Mouse (Mus musculus) kidney, postnatal 14 days (tissue): ENCODE measurements around the gene Nlrp3.
"Not testable (repeated sequence)": the region's sequence is repeated elsewhere in the genome, so short reads cannot be mapped to it uniquely, and the experiment has no call there.

ENCODE experiments used
- DNase-seq: peaks from one replicate; pipeline ENCODE4 v3.0.0; 2022; ENCODE audit warnings: mixed read lengths

Gene Nlrp3

DNA sequence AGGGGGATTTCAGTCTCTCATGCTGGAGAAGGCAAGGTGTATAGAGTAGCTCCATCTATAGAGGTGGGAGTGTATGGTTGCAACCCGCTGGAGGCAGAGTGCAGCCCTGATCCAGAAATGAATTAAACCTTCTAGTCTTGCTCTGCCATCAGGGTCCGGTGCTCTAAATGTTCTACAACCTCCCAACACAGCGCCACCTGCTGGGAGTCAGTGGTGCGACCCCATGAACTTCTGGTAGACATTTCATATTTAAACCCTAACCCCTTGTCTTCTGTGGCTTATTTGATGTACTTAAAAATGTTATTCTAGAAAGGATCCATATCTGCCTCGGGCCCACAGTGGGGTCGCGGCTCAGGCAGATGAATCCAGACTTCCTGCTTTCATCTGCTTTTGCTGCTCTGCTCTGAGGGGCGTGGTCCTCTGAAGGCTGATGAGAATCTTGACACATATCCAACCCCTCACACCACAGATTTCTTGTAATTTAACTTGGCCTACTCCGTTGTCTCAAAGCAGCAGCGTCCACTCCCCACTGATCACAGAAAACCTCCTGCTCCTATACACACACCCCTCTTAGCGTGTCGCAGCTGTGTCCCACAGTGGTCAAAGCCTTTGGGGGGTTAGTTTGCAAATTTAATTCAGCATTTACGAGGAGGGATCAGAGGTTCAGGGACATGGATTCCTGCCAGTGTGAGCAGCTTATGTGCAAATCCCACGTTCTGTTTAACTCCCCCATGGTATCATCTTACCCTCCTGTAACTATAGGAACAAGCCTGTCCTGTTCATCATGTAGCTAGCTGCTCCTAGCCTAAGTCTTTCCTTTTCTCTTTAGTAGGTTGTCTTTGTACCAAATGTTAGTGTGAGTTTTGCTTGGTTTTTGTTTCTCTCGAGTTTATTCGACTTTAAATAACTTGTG is 3.9 kb upstream of the Nlrp3 start:
- DNase-seq: peak; percentile 22

DNA sequence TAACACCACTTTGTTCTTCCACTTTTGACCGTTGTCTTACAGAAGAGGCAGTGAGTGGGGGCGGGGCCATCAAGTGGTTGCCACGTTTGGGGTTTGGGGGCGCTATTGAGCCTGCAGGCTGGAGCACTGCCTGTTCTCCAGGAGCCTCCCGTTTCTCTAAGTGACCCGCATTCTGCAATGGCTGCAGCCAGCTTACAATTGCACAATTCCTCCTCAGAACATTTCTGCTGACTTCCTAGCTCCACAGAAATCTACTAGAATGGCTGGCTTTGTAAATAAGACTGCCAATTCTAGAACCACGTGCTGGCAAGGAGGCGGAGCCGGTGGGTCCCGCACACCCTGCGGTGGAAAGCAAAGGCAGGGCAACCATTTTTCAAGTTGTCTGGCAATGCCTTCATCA is 3.0 kb upstream of the Nlrp3 start:
- peak; percentile 51 for DNase-seq

DNA sequence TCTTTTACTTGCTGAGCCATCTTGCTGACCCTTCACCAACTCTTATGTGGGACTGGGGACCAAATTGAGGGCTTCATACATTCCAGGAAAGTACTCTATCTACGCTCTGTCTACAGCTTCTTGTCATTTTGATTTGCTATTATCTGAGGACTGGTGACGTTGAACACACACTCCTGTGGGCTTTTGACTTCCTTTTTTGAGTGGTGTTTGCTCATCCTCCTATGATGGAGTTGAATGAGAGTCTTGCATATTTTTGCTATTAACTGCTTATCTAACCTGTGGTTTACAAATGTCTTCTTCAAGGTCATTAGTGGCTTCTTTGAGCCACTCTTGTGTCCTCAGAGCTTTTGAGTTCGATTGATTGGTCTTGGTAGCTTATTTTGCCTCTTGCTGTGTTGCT is 1.2 kb upstream of the Nlrp3 start:
- DNase-seq: no peak

GRCm38 (mm10) chr11:59542442-59542841 is 1.1 kb downstream of the Nlrp3 start:
- DNase-seq: no peak

- no peak for DNase-seq
These were observed 2.0 kb downstream of the Nlrp3 start for GRCm38 (mm10) chr11:59543376-59543775.

DNA sequence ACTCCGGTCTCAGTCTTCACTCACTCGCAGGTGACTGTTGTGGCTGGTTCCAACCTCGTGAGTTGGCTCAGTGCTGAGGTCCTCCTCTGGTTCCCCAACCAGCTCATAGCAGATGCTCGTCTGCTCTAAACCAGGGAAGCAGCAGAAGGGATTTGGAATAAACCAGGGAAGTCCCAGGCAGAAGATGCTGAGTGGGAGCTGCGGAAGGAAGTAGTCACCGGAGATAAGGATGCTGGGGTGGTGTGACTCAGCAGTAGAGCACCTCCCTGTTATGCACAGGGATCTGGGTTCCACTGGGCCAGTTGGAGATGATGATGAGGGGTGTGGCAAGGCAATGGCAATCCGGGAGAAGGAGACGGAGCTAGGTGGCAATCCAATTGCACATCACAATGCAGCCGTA is 2.6 kb downstream of the Nlrp3 start:
- DNase-seq: no peak

- DNase-seq: no peak
These were observed 12.8 kb downstream of the Nlrp3 start for GRCm38 (mm10) chr11:59554127-59554526.

DNA sequence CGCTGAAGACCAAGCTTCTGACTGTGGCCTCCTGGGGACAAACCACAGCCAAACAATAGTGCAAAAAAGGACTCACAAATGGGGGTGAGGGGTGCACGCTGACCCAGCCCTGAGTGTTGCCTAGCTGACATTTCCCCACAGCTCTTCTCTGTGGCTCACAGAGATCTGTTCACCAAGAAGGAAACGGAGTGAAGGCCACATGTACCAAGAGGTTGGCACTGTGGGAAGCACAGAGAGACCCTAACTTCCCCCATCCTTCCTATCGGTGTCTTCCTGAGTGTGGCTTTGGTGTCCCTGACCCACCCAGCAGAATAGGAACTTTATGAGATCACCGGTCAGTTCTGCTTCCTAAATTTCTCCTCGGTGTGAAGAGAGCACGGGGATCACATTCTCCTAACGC is 13.2 kb downstream of the Nlrp3 start:
- no peak for DNase-seq

- DNase-seq: no peak
These were observed 19.5 kb downstream of the Nlrp3 start for GRCm38 (mm10) chr11:59560906-59561305.

GRCm38 (mm10) chr11:59562336-59562735 is 21.0 kb downstream of the Nlrp3 start:
- no peak for DNase-seq

DNA sequence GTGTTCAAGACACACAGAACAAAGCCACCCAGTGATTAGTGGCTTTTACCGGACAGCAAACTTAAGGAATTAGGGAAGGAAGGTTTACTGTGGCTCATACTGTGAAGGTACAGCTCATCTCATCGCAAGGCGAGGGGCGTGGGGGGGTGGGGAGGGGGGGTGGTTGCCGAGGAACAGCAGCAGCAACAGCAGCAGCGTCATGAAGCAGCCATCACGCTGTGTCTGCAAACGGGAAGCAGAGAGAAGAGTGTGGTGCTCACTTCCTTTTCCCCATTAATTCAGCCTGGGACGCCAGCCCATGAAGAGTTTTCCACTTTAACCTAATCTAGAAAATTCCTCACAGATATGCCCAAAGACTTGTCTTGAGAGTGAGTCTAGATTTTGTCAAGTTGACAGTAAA is 21.5 kb downstream of the Nlrp3 start:
- DNase-seq: no peak

DNA sequence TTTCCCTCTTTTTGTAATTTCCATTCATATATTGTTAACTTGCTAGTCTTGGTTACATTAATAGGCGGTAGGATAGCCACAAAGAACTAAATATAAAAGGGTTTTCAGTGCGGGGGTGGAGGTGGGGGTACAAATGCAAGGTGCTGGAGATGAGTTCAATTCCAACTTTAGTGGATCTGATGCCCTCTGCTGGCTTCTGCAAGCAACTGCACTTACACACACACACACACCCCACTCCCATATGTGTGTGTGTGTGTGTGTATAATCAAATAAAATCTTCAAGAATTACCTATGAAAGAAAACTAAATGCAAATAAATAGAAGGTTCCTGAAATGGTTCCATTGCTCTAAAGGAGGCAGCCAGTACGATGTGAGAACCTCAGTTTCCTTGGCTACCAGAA is 27.9 kb downstream of the Nlrp3 start:
- peak; percentile 5 for DNase-seq

DNA sequence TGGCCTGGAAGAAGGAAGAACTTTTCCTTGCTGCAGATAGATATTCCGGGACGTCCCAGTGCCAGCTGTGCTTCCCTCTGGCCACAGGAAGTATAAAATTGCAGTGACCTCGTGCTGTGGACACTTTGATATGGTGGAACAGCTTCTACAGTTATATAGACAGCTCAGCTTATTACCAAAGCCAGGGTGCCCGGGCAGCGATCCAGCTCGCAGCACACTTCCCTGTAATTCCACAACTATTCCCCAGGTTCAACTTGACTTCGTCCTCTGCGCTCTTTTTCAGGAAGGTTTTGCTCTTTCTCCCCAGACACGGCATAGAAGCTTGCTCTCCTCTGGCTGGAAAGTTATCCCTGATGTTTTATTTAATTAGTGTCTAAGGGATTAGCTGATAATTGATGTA is 34.4 kb downstream of the Nlrp3 start:
- peak; percentile 17 for DNase-seq

DNA sequence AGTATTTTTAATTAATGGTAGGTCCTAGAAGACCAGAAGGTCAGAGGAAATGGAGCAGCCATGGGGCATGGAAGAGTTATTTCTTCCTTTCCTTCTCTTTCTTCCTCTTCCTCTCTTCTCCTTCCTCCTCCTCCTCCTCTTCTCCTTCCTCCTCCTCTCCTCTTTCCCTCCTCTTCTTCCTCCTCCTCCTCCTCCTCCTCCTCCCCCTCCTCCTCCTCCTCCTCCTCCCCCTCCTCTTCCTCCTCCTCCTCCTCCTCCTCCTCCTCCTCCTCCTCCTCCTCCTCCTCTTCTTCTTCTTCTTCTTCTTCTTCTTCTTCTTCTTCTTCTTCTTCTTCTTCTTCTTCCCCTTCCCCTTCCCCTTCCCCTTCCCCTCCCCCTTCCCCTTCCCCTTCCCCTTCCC is 34.8 kb downstream of the Nlrp3 start, which contains the start of gene Olfr222:
Gene Olfr222, minus strand, starts transcription at position 101 of the 400 bp plus-strand sequence.
- not testable (repeated sequence) for DNase-seq

DNA sequence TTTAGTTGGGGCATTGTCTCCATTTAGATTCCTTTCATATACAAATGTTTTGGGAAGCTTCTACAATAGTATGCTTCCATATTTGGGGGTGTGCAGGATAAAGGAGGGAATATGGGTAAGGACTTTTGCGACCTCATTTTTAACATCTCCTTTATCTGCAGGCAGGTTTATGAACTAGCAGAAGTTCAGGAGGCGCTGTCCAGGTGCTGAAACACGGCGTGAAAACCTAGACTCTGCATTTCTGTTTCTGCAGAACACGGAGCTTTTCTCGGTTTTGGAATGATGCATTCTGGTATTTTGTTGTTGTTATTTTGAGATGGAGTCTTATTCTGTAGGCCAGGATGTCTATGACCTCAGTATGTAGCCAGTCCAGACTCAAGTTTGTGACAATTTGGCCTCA is 43.2 kb downstream of the Nlrp3 start:
- DNase-seq: peak; percentile 20

DNA sequence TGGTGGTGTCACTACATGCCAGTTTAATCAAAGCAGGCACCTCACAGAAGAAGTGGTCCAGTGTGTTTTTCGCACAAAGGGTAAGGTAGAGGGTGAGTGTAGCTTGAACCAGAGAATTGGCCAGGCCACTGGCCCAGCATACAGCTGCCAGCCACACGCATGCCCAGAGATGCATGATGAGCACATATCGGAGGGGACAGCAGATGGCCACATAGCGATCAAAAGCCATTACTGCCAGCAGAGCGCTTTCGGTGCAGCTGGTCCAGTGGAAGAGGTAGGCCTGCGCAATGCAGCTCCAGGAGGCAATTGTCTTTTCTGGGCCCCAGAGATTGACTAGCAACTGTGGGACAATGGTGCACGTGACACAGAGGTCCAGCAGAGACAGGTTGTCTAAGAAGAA is 48.1 kb downstream of the Nlrp3 start:
- DNase-seq: no peak

GRCm38 (mm10) chr11:59593189-59593588 is 51.8 kb downstream of the Nlrp3 start, which contains the start of gene Olfr223:
Gene Olfr223, minus strand, starts transcription at chr11:59593289.
- DNase-seq: no peak

GRCm38 (mm10) chr11:59596091-59596490 is 54.7 kb downstream of the Nlrp3 start:
- no peak for DNase-seq

GRCm38 (mm10) chr11:59596950-59597349 is 55.6 kb downstream of the Nlrp3 start:
- no peak for DNase-seq

DNA sequence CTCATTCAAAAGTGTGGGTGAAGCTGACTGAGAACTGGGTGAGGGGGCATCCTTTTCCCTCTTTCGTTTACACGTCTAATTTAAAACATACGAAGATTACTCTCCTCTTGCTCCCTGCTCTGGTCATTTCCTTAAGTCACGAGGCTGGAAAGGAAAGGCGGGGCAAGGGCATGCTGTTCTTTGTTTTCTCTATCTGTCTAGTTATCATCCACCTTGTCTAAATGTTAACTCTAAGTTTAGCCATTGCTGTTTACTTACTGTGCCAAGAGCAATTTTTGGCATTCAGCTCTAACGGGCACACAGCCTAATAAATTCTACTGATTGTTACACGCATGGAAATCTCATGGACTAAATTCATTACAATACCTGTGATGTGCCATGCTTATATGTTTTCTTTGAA is 57.8 kb downstream of the Nlrp3 start:
- DNase-seq: no peak

DNA sequence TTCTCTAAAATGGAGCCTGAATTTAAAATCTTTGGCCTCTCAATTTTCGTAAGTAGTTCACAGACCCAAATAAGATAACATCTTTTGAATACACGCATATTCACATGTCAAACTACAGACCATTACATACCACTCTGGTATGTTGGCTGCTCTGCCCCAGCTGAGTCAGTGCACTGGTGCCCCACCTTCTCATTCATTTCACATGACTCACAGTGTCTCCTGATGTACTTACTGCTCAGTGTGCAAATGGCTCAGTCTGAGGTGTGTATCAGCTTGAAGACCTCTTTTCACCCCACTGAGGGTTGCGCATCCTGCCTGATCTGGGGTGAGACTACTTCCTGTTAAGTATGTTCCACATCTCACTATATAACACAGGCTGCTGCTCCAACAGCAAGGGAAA is 59.5 kb downstream of the Nlrp3 start:
- no peak for DNase-seq

GRCm38 (mm10) chr11:59602287-59602686 is 60.9 kb downstream of the Nlrp3 start:
- DNase-seq: no peak

DNA sequence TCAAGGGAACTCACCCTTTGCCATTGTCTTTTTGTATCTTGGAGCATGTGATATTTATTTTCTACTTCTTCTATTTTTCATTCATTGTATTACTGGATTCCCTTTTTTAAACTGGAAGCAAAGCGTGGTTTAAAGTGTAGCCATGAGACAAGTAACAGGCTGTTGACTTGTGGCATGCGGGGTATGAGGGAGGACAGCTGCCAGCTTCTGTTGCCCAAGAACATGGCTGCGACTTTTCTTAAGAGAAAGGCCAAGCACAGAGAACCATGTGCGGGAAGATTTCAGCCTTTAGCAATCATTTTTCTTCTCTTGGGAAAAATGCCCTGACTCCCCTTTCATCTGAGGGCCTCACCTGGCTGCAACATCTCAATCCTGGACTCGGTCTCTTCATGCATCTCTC is 70.3 kb downstream of the Nlrp3 start:
- no peak for DNase-seq

DNA sequence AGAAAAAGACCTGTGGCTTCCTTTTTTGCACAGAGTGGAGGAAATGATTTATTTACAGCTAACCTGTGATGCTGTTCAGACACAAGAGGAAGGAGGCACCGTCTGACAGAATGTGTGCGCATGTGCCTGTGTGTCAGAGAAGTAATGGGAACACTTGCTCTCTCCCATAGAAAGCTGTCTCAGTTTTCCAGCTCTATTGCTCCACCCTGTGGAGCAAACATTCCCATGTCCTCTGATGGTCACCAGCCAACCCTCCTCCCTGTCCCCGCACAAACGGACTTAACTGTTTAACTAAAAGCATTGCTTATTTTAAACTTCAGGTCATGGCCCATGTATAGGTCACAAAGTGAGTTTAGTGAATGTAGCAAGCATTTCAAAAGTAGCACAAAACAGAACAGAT is 72.8 kb downstream of the Nlrp3 start:
- DNase-seq: peak; percentile 47
